Mouse (Mus musculus): ENCODE measurements around the gene Hist2h2bb. TPM values are rescaled to one million over a fixed set of nuclear protein-coding genes. Genes with fewer than 3 reads are reported as not detected.
A peak's percentile ranks its signal among the peaks of the same experiment; 100 is the strongest.
"Not testable (repeated sequence)": the region's sequence is repeated elsewhere in the genome, so short reads cannot be mapped to it uniquely, and the experiment has no call there.

The Hist2h2bb gene
- polyA plus RNA-seq, 1 experiment from 2014 or later, result 18.9 TPM

DNA sequence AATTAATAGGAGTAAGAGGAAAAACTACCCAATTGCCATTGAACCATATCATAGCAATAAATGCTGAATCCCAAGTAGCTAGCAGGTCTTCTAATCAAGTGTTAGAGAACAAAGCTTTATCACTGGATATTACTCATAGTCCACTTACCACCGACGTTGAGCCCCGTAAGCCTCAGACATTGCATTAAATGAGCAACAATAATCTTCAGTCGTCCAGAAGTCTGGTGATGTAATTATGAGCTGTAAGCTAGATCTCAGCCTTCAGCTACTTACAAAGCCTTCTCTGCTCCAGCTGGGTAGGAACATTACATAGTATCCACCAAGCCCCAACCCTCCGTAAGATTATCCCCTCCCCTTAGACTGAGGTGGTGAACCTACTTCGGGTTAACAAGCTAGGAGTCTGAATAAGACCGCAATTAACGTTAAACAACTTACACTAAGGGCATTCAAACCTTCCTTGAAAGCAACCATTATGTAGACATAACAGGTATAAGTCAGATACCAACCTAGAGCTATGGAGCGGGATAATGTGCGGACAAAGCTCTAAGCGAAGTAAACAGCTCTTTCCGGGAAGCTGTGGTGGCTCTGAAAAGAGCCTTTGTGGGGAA lies 31.5 kb upstream of the Hist2h2bb start:
- Histone ChIP-seq H3K4me2 (peak overlapping the region; percentile 81), H3K27ac (ENCODE audit: low read depth, low read length) (peak overlapping the region; percentile 89), H3K9ac (ENCODE audit: low read depth, low read length) (peak overlapping the region; percentile 76), H3K27me3 (replicated peaks; ENCODE audit: control insufficient read depth, insufficient read depth, low read length) (no peaks in the 10 kb centered on the region), H3K9me3 (ENCODE audit: control insufficient read depth, low read length) (no peaks in the 10 kb centered on the region), H3K36me3 (ENCODE audit: control insufficient read depth, insufficient read depth, low read length) (no peaks in the 10 kb centered on the region), H3K4me1 (replicated peaks; ENCODE audit: control insufficient read depth, insufficient read depth, low read length) (peaks cover 9% of the 10 kb centered on the region), H3K4me3 (ENCODE audit: low read depth, low read length) (peak overlapping the region; percentile 52)
- DNase-seq (ENCODE audit: low spot score) (peak; percentile 63), ATAC-seq (replicated peaks; ENCODE audit: low FRiP score) (peak; percentile 11; the same call in 1 of the 2 replicates)
- WGBS, result under 1% methylated on average over 12 of the region's 12 CpGs

DNA sequence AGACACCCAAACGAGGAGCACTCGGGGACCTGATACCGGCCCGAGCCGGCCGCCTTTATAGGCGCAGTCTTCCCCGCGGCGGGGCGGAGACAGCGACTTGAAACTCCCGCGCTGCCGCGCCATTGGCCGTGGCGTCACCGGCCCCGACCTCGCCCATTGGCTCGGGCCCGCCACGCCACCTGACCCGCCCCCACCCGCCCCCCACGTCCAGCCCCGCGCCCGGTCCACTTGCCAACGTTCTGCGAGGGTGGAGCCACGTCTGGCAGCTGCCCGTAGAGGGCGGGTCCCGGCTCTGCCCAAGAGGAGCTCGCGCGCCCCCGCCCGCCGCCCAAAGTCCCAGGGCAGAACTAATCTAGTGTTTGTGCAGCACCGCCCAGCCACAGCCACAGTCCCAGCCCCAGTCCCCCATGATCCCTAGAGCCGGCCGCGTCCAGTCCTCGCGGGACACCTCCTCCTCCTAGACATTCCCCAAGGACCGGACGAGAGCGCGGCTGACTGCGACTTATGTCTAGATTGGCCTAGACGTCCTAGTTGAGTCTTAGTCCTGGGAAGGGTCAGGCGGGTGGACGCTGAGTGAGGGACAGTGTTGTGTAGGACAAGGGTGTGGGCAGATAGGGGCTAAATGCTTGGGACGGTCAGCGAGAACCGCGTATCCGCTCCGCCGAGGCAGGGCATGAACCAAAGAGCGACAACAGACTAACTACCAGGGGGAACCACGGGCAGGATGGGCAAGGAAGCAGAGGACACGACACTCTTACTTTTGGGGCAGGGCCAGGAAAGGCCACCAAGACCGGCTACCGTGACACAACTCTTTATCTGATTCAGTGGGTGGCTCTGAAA lies 30.4 kb upstream of the Hist2h2bb start, which contains the start of gene Hist2h3c2:
Gene Hist2h3c2 (minus strand): TSS at position 174 of the 840 bp plus-strand sequence.
- Histone ChIP-seq H3K9ac (ENCODE audit: low read depth, low read length) (peak within 1 kb of the TSS; percentile 76), H3K27ac (ENCODE audit: low read depth, low read length) (peak within 1 kb of the TSS; percentile 89), H3K4me2 (peak within 1 kb of the TSS; percentile 81), H3K4me3 (ENCODE audit: low read depth, low read length) (peak within 1 kb of the TSS; percentile 52), H3K4me1 (replicated peaks; ENCODE audit: control insufficient read depth, insufficient read depth, low read length) (peaks cover 16% of the 10 kb centered on the region)
- 0% methylated on average over 22 of the region's 68 CpGs for WGBS
- H3K9me3 ChIP-seq (ENCODE audit: control insufficient read depth, low read length); H3K36me3 ChIP-seq (ENCODE audit: control insufficient read depth, insufficient read depth, low read length); DNase-seq (ENCODE audit: low spot score); H3K27me3 ChIP-seq (replicated peaks; ENCODE audit: control insufficient read depth, insufficient read depth, low read length): not testable (repeated sequence)
- peak; percentile 84 for ATAC-seq (replicated peaks; ENCODE audit: low FRiP score)

GRCm38 (mm10) chr3:96239949-96240798 lies 29.4 kb upstream of the Hist2h2bb start, which contains the start of gene Hist2h2aa2:
Hist2h2aa2 (minus strand) TSS chr3:96240276.
- not testable (repeated sequence) for H3K27me3 ChIP-seq (replicated peaks; ENCODE audit: control insufficient read depth, insufficient read depth, low read length); H3K9me3 ChIP-seq (ENCODE audit: control insufficient read depth, low read length); DNase-seq (ENCODE audit: low spot score); H3K36me3 ChIP-seq (ENCODE audit: control insufficient read depth, insufficient read depth, low read length)
- ATAC-seq (replicated peaks; ENCODE audit: low FRiP score), result peak; percentile 66
- 5% methylated on average over 24 of the region's 85 CpGs for WGBS
- H3K27ac ChIP-seq (ENCODE audit: low read depth, low read length), result peak within 1 kb of the TSS; percentile 76
- peak within 1 kb of the TSS; percentile 17; the same call in 1 of the 2 replicates for H3K9ac ChIP-seq (ENCODE audit: low read depth, low read length)
- peaks cover 20% of the 10 kb centered on the region for H3K4me1 ChIP-seq (replicated peaks; ENCODE audit: control insufficient read depth, insufficient read depth, low read length)
- H3K4me2 ChIP-seq, result peak within 1 kb of the TSS; percentile 48
- H3K4me3 ChIP-seq (ENCODE audit: low read depth, low read length), result 0 out of 2 replicates have a peak within 1 kb of the TSS, but pooled peaks have one; percentile 12

- WGBS, result 83% methylated on average over 9 of the region's 9 CpGs
- 0 out of 2 replicates have a peak overlapping the region, but pooled peaks have one; percentile 12 for H3K4me3 ChIP-seq (ENCODE audit: low read depth, low read length)
Observed at GRCm38 (mm10) chr3:96240799-96241197, 28.8 kb upstream of the Hist2h2bb start.

GRCm38 (mm10) chr3:96243921-96244572 lies 25.5 kb upstream of the Hist2h2bb start:
- WGBS, result 68% methylated on average over 7 of the region's 7 CpGs

More at GRCm38 (mm10) chr3:96240799-96241197, 28.8 kb upstream of the Hist2h2bb start:
- Histone ChIP-seq H3K4me1 (replicated peaks; ENCODE audit: control insufficient read depth, insufficient read depth, low read length) (peaks cover 20% of the 10 kb centered on the region), H3K4me2 (peak overlapping the region; percentile 48), H3K9ac (ENCODE audit: low read depth, low read length) (peak overlapping the region; percentile 17; the same call in 1 of the 2 replicates), H3K36me3 (ENCODE audit: control insufficient read depth, insufficient read depth, low read length) (no peaks in the 10 kb centered on the region), H3K9me3 (ENCODE audit: control insufficient read depth, low read length) (no peaks in the 10 kb centered on the region), H3K27me3 (replicated peaks; ENCODE audit: control insufficient read depth, insufficient read depth, low read length) (no peaks in the 10 kb centered on the region), H3K27ac (ENCODE audit: low read depth, low read length) (peak overlapping the region; percentile 76)
- DNase-seq (ENCODE audit: low spot score), result no peak
- no peak for ATAC-seq (replicated peaks; ENCODE audit: low FRiP score)

DNA sequence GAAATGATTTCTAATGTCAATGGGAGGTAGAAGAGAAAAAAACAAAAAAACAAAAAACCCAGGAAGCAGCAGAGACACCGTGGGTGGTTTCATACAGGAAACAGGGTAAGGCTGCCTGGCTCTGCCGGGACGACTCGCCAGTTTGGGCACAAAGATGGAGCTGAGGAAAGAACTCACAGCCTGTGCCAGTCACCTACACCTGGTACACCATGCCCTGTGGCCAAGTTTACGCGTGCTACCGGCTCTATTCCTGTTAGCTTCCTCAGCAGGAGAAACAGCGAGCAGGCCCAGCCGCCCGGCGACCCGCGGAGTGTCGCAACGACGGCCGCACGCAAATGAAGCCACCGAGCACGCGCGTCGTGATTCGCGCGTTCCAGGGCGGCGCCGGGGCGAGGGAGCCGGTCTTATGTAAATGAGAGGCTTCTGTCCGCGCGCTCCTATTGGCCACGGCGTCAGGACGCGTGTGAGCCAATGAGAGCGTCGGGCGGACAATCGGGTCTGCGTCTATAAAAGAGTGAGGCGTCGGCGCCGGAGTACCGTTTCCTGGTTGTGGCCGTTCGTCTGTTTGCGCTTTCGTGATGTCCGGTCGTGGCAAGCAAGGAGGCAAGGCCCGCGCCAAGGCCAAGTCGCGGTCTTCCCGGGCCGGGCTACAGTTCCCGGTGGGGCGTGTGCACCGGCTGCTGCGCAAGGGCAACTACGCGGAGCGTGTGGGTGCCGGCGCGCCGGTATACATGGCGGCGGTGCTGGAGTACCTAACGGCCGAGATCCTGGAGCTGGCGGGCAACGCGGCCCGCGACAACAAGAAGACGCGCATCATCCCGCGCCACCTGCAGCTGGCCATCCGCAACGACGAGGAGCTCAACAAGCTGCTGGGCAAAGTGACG lies 24.3 kb upstream of the Hist2h2bb start, which contains the start of gene Hist2h2aa1:
Gene Hist2h2aa1 (plus strand): TSS at position 495 of the 884 bp plus-strand sequence.
- under 1% methylated on average over 23 of the region's 88 CpGs for WGBS
- not testable (repeated sequence) for H3K9me3 ChIP-seq (ENCODE audit: control insufficient read depth, low read length); H3K36me3 ChIP-seq (ENCODE audit: control insufficient read depth, insufficient read depth, low read length); H3K27me3 ChIP-seq (replicated peaks; ENCODE audit: control insufficient read depth, insufficient read depth, low read length)
- Histone ChIP-seq H3K4me2 (peak within 1 kb of the TSS; percentile 76), H3K4me1 (replicated peaks; ENCODE audit: control insufficient read depth, insufficient read depth, low read length) (peaks cover 27% of the 10 kb centered on the region), H3K9ac (ENCODE audit: low read depth, low read length) (peak within 1 kb of the TSS; percentile 95), H3K4me3 (ENCODE audit: low read depth, low read length) (peak within 1 kb of the TSS; percentile 58), H3K27ac (ENCODE audit: low read depth, low read length) (peak within 1 kb of the TSS; percentile 100)
- ATAC-seq (replicated peaks; ENCODE audit: low FRiP score) (peak; percentile 76), DNase-seq (ENCODE audit: low spot score) (peak; percentile 82)

More at GRCm38 (mm10) chr3:96243921-96244572, 25.5 kb upstream of the Hist2h2bb start:
- Histone ChIP-seq H3K27ac (ENCODE audit: low read depth, low read length) (peak overlapping the region; percentile 100), H3K36me3 (ENCODE audit: control insufficient read depth, insufficient read depth, low read length) (no peaks in the 10 kb centered on the region), H3K9me3 (ENCODE audit: control insufficient read depth, low read length) (no peaks in the 10 kb centered on the region), H3K9ac (ENCODE audit: low read depth, low read length) (peak overlapping the region; percentile 95), H3K4me2 (peak overlapping the region; percentile 76), H3K4me3 (ENCODE audit: low read depth, low read length) (peak overlapping the region; percentile 58; the same call in 1 of the 2 replicates), H3K27me3 (replicated peaks; ENCODE audit: control insufficient read depth, insufficient read depth, low read length) (no peaks in the 10 kb centered on the region), H3K4me1 (replicated peaks; ENCODE audit: control insufficient read depth, insufficient read depth, low read length) (peaks cover 25% of the 10 kb centered on the region)
- DNase-seq (ENCODE audit: low spot score), result no peak
- ATAC-seq (replicated peaks; ENCODE audit: low FRiP score), result no peak

GRCm38 (mm10) chr3:96246018-96246417 lies 23.5 kb upstream of the Hist2h2bb start:
- not testable (repeated sequence) for DNase-seq (ENCODE audit: low spot score); H3K4me2 ChIP-seq; H3K27me3 ChIP-seq (replicated peaks; ENCODE audit: control insufficient read depth, insufficient read depth, low read length); H3K4me3 ChIP-seq (ENCODE audit: low read depth, low read length); H3K9me3 ChIP-seq (ENCODE audit: control insufficient read depth, low read length); H3K9ac ChIP-seq (ENCODE audit: low read depth, low read length); H3K36me3 ChIP-seq (ENCODE audit: control insufficient read depth, insufficient read depth, low read length)
- Histone ChIP-seq H3K27ac (ENCODE audit: low read depth, low read length) (peak overlapping the region; percentile 81), H3K4me1 (replicated peaks; ENCODE audit: control insufficient read depth, insufficient read depth, low read length) (peaks cover 23% of the 10 kb centered on the region)
- WGBS, result 0% methylated on average over 10 of the region's 21 CpGs
- peak; percentile 46 for ATAC-seq (replicated peaks; ENCODE audit: low FRiP score)
